Comparison of ENCODE assay signal across 13 mouse cellular contexts in genomic region chr1:194682021-194682420, GRCm38 (mm10).
DNase-seq lines count a peak whose midpoint lies in the region; ATAC-seq and TF ChIP-seq lines count a peak whose summit lies in the region.
"Had no signal": no experiment of that assay in that cellular context is flagged by ENCODE, and none has a peak within 500 bp of the region (broad histone marks: within the 10 kb centered on the region; RNA-seq: fewer than 3 reads in every experiment).

No protein-coding gene starts in this region.

- 0 out of 2 replicates have a peak, but pooled peaks have one; percentile 37 for ATAC-seq in lung, postnatal 0 days
- no peak for ATAC-seq in hindbrain, embryonic 12.5 days (ENCODE audit: low FRiP score)
- ATAC-seq in megakaryocyte-erythroid progenitor cell, adult 5-6 weeks (replicated peaks; ENCODE audit: low FRiP score, low TSS enrichment, poor library complexity, severe bottlenecking), result no peak
- ATAC-seq in erythroid progenitor cell, adult 5-6 weeks (replicated peaks; ENCODE audit: low FRiP score, poor library complexity, severe bottlenecking), result no peak
- no peak for ATAC-seq in hindbrain, postnatal 0 days
- ATAC-seq: midbrain, embryonic 15.5 days had no signal

- H3K4me1 ChIP-seq in lung, postnatal 0 days (ENCODE audit: insufficient read depth, low read depth, low read length), result peaks cover 6% of the 10 kb centered on the region; the same call in 1 of the 2 replicates
- H3K4me1 ChIP-seq in lung, adult 2 months (ENCODE audit: control insufficient read depth, insufficient read depth, low read length), result peaks cover 6% of the 10 kb centered on the region; the same call in 1 of the 2 replicates
- peaks cover 17% of the 10 kb centered on the region for H3K4me1 ChIP-seq in hindbrain, embryonic 12.5 days
- peaks cover 25% of the 10 kb centered on the region for H3K4me1 ChIP-seq in hindbrain, postnatal 0 days (ENCODE audit: insufficient read depth, low read length)

- no peak overlapping the region for H3K4me3 ChIP-seq in lung, postnatal 0 days (ENCODE audit: low read depth, low read length)
- H3K4me3 ChIP-seq in lung, adult 2 months (replicated peaks; ENCODE audit: extremely low read depth, low read depth, low read length), result no peak overlapping the region
- no peak overlapping the region for H3K4me3 ChIP-seq in hindbrain, embryonic 12.5 days
- H3K4me3 ChIP-seq in hindbrain, postnatal 0 days (ENCODE audit: low read length), result no peak overlapping the region
- H3K4me3 ChIP-seq: midbrain, embryonic 15.5 days had no signal

- H3K36me3 ChIP-seq in lung, postnatal 0 days (ENCODE audit: insufficient read depth, low read length), result no peaks in the 10 kb centered on the region
- H3K36me3 ChIP-seq in hindbrain, embryonic 12.5 days, result no peaks in the 10 kb centered on the region
- H3K36me3 ChIP-seq in hindbrain, postnatal 0 days (ENCODE audit: insufficient read depth, low read length), result no peaks in the 10 kb centered on the region
- H3K36me3 ChIP-seq: G1E; midbrain, embryonic 15.5 days had no signal

- TF ChIP-seq EP300 in lung, postnatal 0 days (IDR thresholded peaks at IDR 0.05), result no peak

- H3K9me3 ChIP-seq in lung, postnatal 0 days (ENCODE audit: low read length), result no peaks in the 10 kb centered on the region
- H3K9me3 ChIP-seq in hindbrain, embryonic 12.5 days (replicated peaks), result no peaks in the 10 kb centered on the region
- no peaks in the 10 kb centered on the region for H3K9me3 ChIP-seq in hindbrain, postnatal 0 days (ENCODE audit: low read length)
- H3K9me3 ChIP-seq: G1E; midbrain, embryonic 15.5 days had no signal

- no peaks in the 10 kb centered on the region for H3K27me3 ChIP-seq in lung, postnatal 0 days (replicated peaks; ENCODE audit: insufficient read depth, low read length)
- no peaks in the 10 kb centered on the region for H3K27me3 ChIP-seq in hindbrain, embryonic 12.5 days
- H3K27me3 ChIP-seq in hindbrain, postnatal 0 days (ENCODE audit: insufficient read depth, low read length), result no peaks in the 10 kb centered on the region
- H3K27me3 ChIP-seq: midbrain, embryonic 15.5 days had no signal

- H3K9ac ChIP-seq in lung, postnatal 0 days (replicated peaks; ENCODE audit: low read depth), result no peak overlapping the region
- H3K9ac ChIP-seq in hindbrain, embryonic 12.5 days, result no peak overlapping the region
- no peak overlapping the region for H3K9ac ChIP-seq in hindbrain, postnatal 0 days (replicated peaks; ENCODE audit: low read length)
- H3K9ac ChIP-seq: liver, embryonic 14.5 days; midbrain, embryonic 15.5 days had no signal

- no peak overlapping the region for H3K27ac ChIP-seq in lung, postnatal 0 days (ENCODE audit: low read length)
- H3K27ac ChIP-seq in hindbrain, embryonic 12.5 days, result no peak overlapping the region
- no peak overlapping the region for H3K27ac ChIP-seq in hindbrain, postnatal 0 days
- H3K27ac ChIP-seq: liver, embryonic 14.5 days; midbrain, embryonic 15.5 days had no signal

- TF ChIP-seq CTCF in lung, postnatal 0 days (IDR thresholded peaks at IDR 0.05), result no peak
- no peak for TF ChIP-seq CTCF in lung, adult 2 months (IDR thresholded peaks at IDR 0.05; ENCODE audit: insufficient read depth, low read length)
- no peak for TF ChIP-seq CTCF in hindbrain, postnatal 0 days (IDR thresholded peaks at IDR 0.05; ENCODE audit: low read depth)

- TF ChIP-seq POLR2A in lung, adult 2 months (IDR thresholded peaks at IDR 0.05; ENCODE audit: borderline replicate concordance, extremely low read depth, low read depth, low read length), result no peak

- DNase-seq in lung, postnatal 0 days (ENCODE audit: low spot score), result peak; percentile 11
- no peak for DNase-seq in lung, adult 2 months
- DNase-seq in frontal cortex, postnatal 14 days (ENCODE audit: low spot score in 2 of 2), result peak; percentile 55 to 57
- peak; percentile 51 to 91 for DNase-seq in left cerebral cortex, adult 9 months (ENCODE audit: low spot score in 2 of 2)
- no peak for DNase-seq in hindbrain, postnatal 0 days (ENCODE audit: low spot score)
- DNase-seq: adrenal gland, adult 8-10 months; kidney, adult 8-10 months had no signal

- no peak overlapping the region for H3K4me2 ChIP-seq in lung, postnatal 0 days (replicated peaks; ENCODE audit: low read depth, low read length)
- H3K4me2 ChIP-seq in hindbrain, embryonic 12.5 days (replicated peaks), result no peak overlapping the region
- no peak overlapping the region for H3K4me2 ChIP-seq in hindbrain, postnatal 0 days (ENCODE audit: low read depth, low read length)
- H3K4me2 ChIP-seq: midbrain, embryonic 15.5 days had no signal

Comparison
In these comparisons a context has a peak if more than half of its experiments do, and no peak if none do; other contexts are left out.
1. DNase-seq: peak in lung, postnatal 0 days (single experiment), frontal cortex, postnatal 14 days (2 of 2) and left cerebral cortex, adult 9 months (2 of 2); none in lung, adult 2 months (single experiment) and hindbrain, postnatal 0 days (single experiment).